Mouse (Mus musculus): ENCODE data around the gene G6pc. TPM values are rescaled to one million over a fixed set of nuclear protein-coding genes. Genes with fewer than 3 reads are reported as not detected.
"Not testable (repeated sequence)": the region's sequence is repeated elsewhere in the genome, so short reads cannot be mapped to it uniquely, and the experiment has no call there.

G6pc gene
- polyA plus RNA-seq, 1 experiment from 2014 or later: not detected

DNA sequence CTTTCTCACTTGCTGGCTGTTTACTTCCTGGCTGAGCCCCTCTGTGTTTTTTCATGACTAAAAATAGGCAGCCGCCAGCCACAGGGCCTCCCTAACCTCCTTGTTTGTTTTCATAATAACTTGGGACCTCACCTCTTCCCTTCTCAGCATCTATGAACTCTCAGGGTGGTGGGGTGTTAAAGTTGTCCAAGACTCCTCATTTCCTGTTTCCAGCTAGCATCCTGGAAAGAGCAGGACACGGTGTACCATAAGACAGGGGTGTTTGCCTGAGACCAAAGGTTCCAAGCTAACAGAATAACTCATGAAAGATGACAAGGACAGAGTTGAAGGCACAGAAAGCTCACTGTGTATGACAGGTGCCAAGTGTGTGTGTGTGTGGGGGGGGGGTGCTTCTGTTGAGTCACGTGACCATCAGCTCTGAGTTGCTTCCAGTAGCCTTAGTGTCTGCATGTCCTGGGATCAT, 6.7 kb upstream of the G6pc start:
- no peak overlapping the region for H3K4me3 ChIP-seq
- no peaks in the 10 kb centered on the region for H3K36me3 ChIP-seq
- H3K4me2 ChIP-seq (replicated peaks): no peak overlapping the region
- WGBS: 54% methylated on average over 3 of the region's 3 CpGs
- H3K27me3 ChIP-seq: no peaks in the 10 kb centered on the region
- no peaks in the 10 kb centered on the region for H3K4me1 ChIP-seq
- no peak overlapping the region for H3K27ac ChIP-seq
- no peaks in the 10 kb centered on the region for H3K9me3 ChIP-seq
- no peak overlapping the region for H3K9ac ChIP-seq
- ATAC-seq (ENCODE audit: low FRiP score, low read depth): no peak

DNA sequence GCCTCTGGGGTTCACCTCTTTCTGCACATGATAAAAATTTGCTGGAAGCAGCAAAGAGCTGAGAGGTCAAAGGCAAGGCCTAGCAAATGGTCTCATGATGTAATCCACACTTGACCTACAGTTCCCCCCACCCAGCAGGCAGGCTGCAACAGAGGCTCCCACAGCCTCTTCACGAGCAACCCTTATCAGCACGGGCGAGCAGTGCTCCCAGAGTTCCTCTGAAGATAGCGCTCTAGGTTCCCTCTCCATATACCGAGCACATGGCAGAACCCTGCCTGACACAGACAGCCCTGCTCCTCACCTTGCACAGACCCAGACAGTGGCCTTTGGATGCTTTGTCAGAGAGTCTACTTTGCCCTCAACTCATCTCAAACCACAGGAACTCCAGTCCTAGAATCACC, 2.8 kb upstream of the G6pc start:
- no peaks in the 10 kb centered on the region for H3K4me1 ChIP-seq
- H3K36me3 ChIP-seq: no peaks in the 10 kb centered on the region
- WGBS: 70% methylated on average over 5 of the region's 5 CpGs
- H3K27me3 ChIP-seq: no peaks in the 10 kb centered on the region
- H3K9me3 ChIP-seq: no peaks in the 10 kb centered on the region
- H3K9ac ChIP-seq: no peak overlapping the region
- no peak overlapping the region for H3K4me2 ChIP-seq (replicated peaks)
- no peak for ATAC-seq (ENCODE audit: low FRiP score, low read depth)
- no peak overlapping the region for H3K4me3 ChIP-seq
- H3K27ac ChIP-seq: no peak overlapping the region

DNA sequence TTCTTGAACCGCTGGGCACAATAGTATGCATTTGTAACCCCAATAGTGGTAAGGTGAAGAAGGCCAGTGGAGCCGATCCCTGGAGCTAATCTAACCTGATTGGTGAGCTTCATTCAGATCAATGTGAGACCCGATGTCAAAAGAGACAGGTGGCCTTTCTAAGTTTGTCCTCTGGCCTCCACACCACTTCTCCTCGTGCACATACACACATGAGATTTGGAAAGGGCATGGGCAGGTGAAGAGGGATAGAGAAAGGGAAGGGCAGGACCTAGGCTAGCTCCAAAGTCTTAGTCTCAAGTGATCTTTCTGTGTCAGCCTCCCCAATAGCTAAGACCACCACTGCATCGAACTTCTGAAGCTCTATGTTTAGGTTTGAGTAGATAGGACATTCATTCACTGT, 2.8 kb downstream of the G6pc start:
- H3K27ac ChIP-seq: no peak overlapping the region
- H3K4me2 ChIP-seq (replicated peaks): no peak overlapping the region
- no peaks in the 10 kb centered on the region for H3K4me1 ChIP-seq
- H3K4me3 ChIP-seq: no peak overlapping the region
- WGBS: 75% methylated on average over 5 of the region's 5 CpGs
- no peak for ATAC-seq (ENCODE audit: low FRiP score, low read depth)
- H3K9me3 ChIP-seq: no peaks in the 10 kb centered on the region
- H3K27me3 ChIP-seq: no peaks in the 10 kb centered on the region
- H3K9ac ChIP-seq: no peak overlapping the region
- no peaks in the 10 kb centered on the region for H3K36me3 ChIP-seq

DNA sequence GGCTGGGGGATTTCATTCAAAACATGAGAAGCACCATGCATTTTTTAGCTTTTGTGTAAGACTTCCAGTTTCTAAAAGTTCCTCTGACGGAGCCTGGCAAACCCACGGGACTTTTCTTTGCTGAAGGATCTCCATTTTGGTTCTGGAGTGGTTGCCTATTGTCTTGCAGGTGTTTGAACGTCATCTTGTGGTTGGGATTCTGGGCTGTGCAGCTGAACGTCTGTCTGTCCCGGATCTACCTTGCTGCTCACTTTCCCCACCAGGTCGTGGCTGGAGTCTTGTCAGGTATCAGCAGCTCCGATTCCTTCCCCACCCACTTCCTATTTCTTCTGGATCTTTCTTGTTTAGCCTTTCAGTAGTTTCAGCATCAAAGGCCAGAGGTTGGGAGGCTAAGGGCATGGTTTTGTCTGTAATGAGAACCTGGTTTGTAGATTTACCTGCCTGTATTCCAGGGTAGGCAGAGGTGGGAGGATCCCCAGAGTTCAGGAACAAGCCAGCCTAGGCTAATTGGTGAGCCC, 7.1 kb downstream of the G6pc start:
- H3K4me1 ChIP-seq: no peaks in the 10 kb centered on the region
- 78% methylated on average over 7 of the region's 7 CpGs for WGBS
- no peaks in the 10 kb centered on the region for H3K27me3 ChIP-seq
- H3K4me2 ChIP-seq (replicated peaks): no peak overlapping the region
- H3K9ac ChIP-seq: no peak overlapping the region
- ATAC-seq (ENCODE audit: low FRiP score, low read depth): no peak
- H3K9me3 ChIP-seq: no peaks in the 10 kb centered on the region
- no peak overlapping the region for H3K27ac ChIP-seq
- no peak overlapping the region for H3K4me3 ChIP-seq
- no peaks in the 10 kb centered on the region for H3K36me3 ChIP-seq

DNA sequence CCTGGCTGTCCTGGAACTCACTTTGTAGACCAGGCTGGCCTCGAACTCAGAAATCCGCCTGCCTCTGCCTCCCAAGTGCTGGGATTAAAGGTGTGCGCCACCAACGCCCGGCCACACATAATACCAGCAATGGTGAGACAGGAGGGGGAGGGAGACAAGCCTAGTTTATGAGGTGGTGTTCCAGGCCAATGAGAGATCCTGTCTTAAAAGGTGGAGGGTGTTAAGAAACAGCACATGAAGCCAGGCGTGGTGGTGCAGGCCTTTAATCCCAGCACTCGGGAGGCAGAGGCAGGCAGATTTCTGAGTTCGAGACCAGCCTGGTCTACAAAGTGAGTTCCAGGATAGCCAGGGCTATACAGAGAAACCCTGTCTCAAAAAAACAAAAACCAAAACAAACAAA, 10.8 kb downstream of the G6pc start:
- not testable (repeated sequence) for H3K4me1 ChIP-seq; H3K27ac ChIP-seq; H3K36me3 ChIP-seq; H3K4me2 ChIP-seq (replicated peaks); H3K4me3 ChIP-seq; ATAC-seq (ENCODE audit: low FRiP score, low read depth); H3K9ac ChIP-seq; H3K27me3 ChIP-seq; H3K9me3 ChIP-seq
- WGBS: 91% methylated on average over 8 of the region's 8 CpGs

DNA sequence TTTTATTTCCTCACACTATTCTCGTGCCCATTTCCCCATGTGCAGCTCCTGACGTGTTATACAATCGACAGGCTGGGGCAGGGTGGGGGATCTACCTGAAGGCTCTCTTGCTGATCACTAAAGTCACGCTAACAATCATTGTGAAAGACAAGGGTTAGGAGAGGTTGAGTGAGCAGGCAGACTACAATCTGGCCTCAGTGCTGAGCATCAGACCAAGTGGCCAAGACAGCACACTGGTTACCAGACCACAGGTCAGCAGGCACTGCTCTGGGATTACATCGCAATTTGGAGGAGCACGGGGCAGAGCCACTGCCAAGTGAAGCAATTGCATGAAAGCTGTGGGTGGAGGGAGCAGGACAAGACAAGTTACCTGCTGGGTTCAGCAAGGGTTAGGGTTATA, 11.6 kb downstream of the G6pc start:
- ATAC-seq (ENCODE audit: low FRiP score, low read depth): no peak
- WGBS: 77% methylated on average over 6 of the region's 6 CpGs
- Histone ChIP-seq H3K27me3 (no peaks in the 10 kb centered on the region), H3K9me3 (no peaks in the 10 kb centered on the region), H3K4me1 (no peaks in the 10 kb centered on the region), H3K27ac (no peak overlapping the region), H3K36me3 (no peaks in the 10 kb centered on the region), H3K9ac (no peak overlapping the region), H3K4me3 (no peak overlapping the region), H3K4me2 (replicated peaks) (no peak overlapping the region)

DNA sequence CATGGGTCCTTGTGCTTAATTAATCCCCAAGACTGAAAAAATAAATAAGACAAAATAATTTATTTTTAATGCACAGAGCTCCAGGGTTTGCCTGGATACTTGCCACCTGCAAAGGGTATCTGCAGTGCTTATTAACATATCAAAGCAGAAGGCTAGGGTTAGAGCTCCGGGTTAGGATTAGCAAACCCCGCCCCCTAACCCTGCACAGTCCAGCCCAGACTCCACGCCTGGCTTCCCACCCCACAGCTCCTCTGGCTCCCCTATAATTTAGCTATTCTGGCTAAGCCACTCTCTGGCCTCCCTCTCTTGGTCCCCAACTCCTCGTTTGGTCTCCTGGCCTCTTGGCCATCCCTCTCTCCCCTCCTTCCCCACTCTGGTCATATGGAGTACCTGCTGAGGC, 14.5 kb downstream of the G6pc start:
- 19% methylated on average over 4 of the region's 4 CpGs for WGBS
- no peak for ATAC-seq (ENCODE audit: low FRiP score, low read depth)
- no peak overlapping the region for H3K27ac ChIP-seq
- H3K9ac ChIP-seq: no peak overlapping the region
- no peaks in the 10 kb centered on the region for H3K9me3 ChIP-seq
- no peaks in the 10 kb centered on the region for H3K4me1 ChIP-seq
- H3K4me3 ChIP-seq: no peak overlapping the region
- H3K36me3 ChIP-seq: no peaks in the 10 kb centered on the region
- no peak overlapping the region for H3K4me2 ChIP-seq (replicated peaks)
- H3K27me3 ChIP-seq: no peaks in the 10 kb centered on the region

DNA sequence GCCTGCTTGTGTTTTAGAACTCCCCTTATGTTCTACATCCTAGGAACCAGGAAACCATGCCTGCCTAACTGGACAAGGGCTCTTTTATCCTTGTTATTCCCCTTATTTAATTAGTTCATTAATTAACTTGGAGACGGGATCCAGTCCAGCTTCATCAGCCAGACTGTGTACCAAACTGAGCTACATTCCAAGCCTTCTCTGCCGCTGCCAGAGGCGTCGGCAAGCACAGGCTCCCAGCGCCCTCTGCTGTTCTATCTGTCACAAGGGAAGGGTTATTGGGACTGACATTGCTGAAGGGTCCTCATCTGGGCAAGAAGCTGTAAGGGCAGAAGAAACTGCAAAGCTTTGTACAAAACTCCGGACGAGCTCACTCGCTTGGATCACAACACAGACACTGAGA, 27.7 kb downstream of the G6pc start:
- WGBS: 6% methylated on average over 8 of the region's 8 CpGs
- no peak overlapping the region for H3K9ac ChIP-seq
- H3K36me3 ChIP-seq: no peaks in the 10 kb centered on the region
- no peak for ATAC-seq (ENCODE audit: low FRiP score, low read depth)
- H3K4me3 ChIP-seq: no peak overlapping the region
- no peaks in the 10 kb centered on the region for H3K27me3 ChIP-seq
- no peaks in the 10 kb centered on the region for H3K4me1 ChIP-seq
- no peaks in the 10 kb centered on the region for H3K9me3 ChIP-seq
- H3K4me2 ChIP-seq (replicated peaks): no peak overlapping the region
- no peak overlapping the region for H3K27ac ChIP-seq

DNA sequence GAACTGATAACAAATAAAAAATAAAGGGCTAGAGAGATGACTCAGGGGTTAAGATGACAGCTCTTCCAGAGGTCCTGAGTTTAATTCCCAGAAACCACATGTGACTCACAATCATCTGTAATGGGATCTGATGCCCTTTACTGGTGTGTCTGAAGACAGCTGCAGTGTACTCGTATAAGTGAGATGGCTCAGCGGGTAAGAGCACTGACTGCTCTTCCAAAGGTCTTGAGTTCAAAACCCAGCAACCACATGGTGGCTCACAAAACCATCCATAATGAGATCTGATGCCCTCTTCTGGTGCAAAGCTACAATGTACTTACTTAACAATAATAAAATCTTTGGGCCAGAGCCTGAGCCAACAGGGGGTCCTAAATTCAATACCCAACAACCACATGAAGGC, 47.9 kb downstream of the G6pc start:
- Histone ChIP-seq H3K4me1 (peaks cover 7% of the 10 kb centered on the region), H3K4me2 (replicated peaks) (no peak overlapping the region), H3K9ac (no peak overlapping the region), H3K9me3 (no peaks in the 10 kb centered on the region), H3K36me3 (peaks cover 35% of the 10 kb centered on the region), H3K27me3 (no peaks in the 10 kb centered on the region), H3K27ac (no peak overlapping the region), H3K4me3 (no peak overlapping the region)
- 88% methylated on average over 2 of the region's 2 CpGs for WGBS
- no peak for ATAC-seq (ENCODE audit: low FRiP score, low read depth)

DNA sequence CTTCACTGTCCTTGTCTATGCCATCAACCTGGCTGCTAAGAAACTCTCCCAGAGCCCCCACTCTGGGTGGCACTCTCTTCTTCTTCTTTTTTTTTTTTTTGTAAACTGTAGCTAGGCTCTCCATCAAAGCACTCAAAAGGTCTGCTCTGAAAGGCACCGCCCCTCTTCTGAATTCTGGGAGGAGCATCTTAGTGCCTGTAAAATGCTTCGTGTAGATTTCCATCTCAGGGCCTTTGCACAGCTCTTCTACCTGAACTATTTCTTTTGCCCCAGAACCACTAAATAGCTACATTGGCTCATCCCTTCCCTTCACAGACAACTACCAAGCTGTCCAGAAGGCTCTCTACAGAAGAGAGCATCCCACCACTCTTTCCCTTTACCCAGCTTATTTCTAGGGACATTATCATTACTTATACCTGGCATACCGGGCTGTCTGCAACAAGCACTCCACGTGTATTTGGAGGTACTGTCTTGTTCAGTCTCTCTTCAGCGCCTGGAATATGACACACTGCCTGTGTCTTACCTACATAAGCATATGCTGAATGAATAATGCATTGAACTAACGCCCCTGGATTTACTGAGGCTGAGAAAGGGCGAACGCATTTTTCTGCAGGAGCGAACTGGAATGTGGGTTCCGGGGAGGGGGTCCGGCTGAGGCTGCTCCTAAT, 49.2 kb downstream of the G6pc start:
- Histone ChIP-seq H3K9me3 (no peaks in the 10 kb centered on the region), H3K4me2 (replicated peaks) (peak overlapping the region; percentile 87), H3K27me3 (no peaks in the 10 kb centered on the region), H3K36me3 (peaks cover 23% of the 10 kb centered on the region), H3K4me3 (peak overlapping the region; percentile 81), H3K9ac (peak overlapping the region; percentile 89), H3K4me1 (peaks cover 7% of the 10 kb centered on the region), H3K27ac (peak overlapping the region; percentile 79)
- ATAC-seq (ENCODE audit: low FRiP score, low read depth): no peak; the same call in 1 of the 2 replicates
- 1% methylated on average over 11 of the region's 11 CpGs for WGBS

DNA sequence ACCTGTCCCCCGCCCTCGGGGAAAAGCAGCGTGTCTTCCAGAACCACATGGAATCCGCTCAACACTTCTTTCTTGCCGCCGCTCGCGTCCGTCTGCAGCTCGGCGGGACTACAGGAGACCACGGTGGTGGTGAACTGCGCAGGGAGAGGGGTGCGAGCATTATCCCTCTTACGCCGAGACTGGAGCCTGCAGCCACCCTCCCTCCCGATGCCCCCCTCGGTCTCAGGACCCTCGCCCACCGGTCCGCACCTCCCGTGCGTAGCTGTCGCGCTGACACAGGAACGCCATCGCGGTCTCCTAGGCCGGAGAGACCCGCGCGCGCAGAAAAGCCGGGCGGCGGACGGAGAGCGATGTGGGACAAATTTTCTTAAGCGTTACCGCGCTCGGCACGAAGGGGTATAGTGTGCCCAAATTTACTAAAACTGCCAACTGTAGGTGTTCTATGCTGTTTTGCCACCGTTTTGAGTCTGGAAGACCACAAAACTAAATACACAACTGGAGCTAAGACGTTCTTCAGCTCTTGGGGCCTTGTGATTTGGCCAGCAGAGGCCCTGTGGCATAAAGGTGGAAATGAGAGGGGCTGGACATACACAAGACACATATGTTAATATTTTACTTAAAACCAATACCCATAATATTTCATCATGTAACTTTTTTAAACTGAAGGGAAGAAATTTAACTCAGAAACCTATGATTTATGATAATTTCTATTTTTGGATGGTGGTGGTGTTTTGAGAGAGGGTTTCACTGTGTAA, 49.9 kb downstream of the G6pc start, which contains the start of gene Aarsd1:
Gene Aarsd1 (minus strand): TSS at position 515 of the 755 bp plus-strand sequence.
- peaks cover 7% of the 10 kb centered on the region for H3K4me1 ChIP-seq
- H3K9ac ChIP-seq: peak within 1 kb of the TSS; percentile 89
- H3K9me3 ChIP-seq: no peaks in the 10 kb centered on the region
- peaks cover 16% of the 10 kb centered on the region for H3K36me3 ChIP-seq
- peak within 1 kb of the TSS; percentile 81 for H3K4me3 ChIP-seq
- peak; percentile 85 for ATAC-seq (ENCODE audit: low FRiP score, low read depth)
- H3K27me3 ChIP-seq: no peaks in the 10 kb centered on the region
- WGBS: under 1% methylated on average over 45 of the region's 45 CpGs
- H3K4me2 ChIP-seq (replicated peaks): peak within 1 kb of the TSS; percentile 87
- peak within 1 kb of the TSS; percentile 79 for H3K27ac ChIP-seq

DNA sequence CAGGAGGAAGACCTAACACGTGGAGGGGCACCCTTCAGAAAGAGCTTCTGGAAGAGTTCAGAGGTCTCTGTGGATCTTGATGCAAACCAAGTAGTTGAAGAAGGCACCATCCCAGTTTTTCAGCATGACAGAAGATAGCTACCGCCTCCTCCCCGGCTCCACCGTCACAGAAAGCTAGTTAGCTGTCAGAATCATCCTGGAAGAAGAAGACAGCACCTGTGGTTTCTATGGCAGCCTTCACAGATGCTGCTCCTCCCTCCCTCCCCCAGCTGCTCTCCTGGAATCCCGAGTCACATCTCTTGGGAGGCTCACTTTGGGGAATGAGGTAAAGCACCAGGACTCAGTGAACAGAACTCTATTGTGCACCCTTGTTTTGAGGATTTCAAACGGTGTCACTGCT, 51.6 kb downstream of the G6pc start:
- H3K4me2 ChIP-seq (replicated peaks): no peak overlapping the region
- ATAC-seq (ENCODE audit: low FRiP score, low read depth): no peak
- peaks cover under 1% of the 10 kb centered on the region; the same call in 1 of the 2 replicates for H3K36me3 ChIP-seq
- no peak overlapping the region; the same call in 1 of the 2 replicates for H3K9ac ChIP-seq
- H3K4me1 ChIP-seq: peaks cover 12% of the 10 kb centered on the region
- WGBS: 59% methylated on average over 6 of the region's 6 CpGs
- no peaks in the 10 kb centered on the region for H3K9me3 ChIP-seq
- no peak overlapping the region for H3K4me3 ChIP-seq
- H3K27ac ChIP-seq: no peak overlapping the region
- no peaks in the 10 kb centered on the region for H3K27me3 ChIP-seq
